Mouse (Mus musculus) forebrain, embryonic 10.5 days (tissue): ENCODE results near the gene Nodal. TPM values are rescaled to one million over a fixed set of nuclear protein-coding genes. Genes with fewer than 3 reads are reported as not detected.

Experiments used
- polyA plus RNA-seq: library from polyadenylated mRNA; unstranded; fragments of >200 nt; fragmentation: Nextera tagmentation; extraction: Ambion mirVana; gene quantifications from 2 replicates; pipeline ENCODE4 v1.2.1, GENCODE M21; 2016

Gene Nodal
- polyA plus RNA-seq, 1 experiment from 2014 or later, result 0.50 TPM

Other genes with a start within 250 kb of the Nodal start
- not detected in 2 replicates for gene Tbata, start 246.0 kb upstream of the Nodal start, polyA plus RNA-seq
- 0.27 and 0.30 TPM in 2 replicates for gene Adamts14, start 144.5 kb upstream of the Nodal start, polyA plus RNA-seq
- gene Prf1, start 120.1 kb upstream of the Nodal start, polyA plus RNA-seq, result not detected in 2 replicates
- gene Pald1, start 34.4 kb upstream of the Nodal start, polyA plus RNA-seq, result 36.0 and 36.2 TPM in 2 replicates
- gene Eif4ebp2, start 34.7 kb downstream of the Nodal start, polyA plus RNA-seq, result 98.9 and 104 TPM in 2 replicates
- gene Lrrc20, start 57.8 kb downstream of the Nodal start, polyA plus RNA-seq, result 9.7 and 9.9 TPM in 2 replicates
- gene Npffr1, start 177.5 kb downstream of the Nodal start, polyA plus RNA-seq, result 0.05 and 0.07 TPM in 2 replicates
- gene Ppa1, start 230.6 kb downstream of the Nodal start, polyA plus RNA-seq, result 392 and 395 TPM in 2 replicates